Mouse (Mus musculus) lung, adult 2 months (tissue): ENCODE data around the gene Ntn4.

Experiments used
- CTCF ChIP-seq: fragments of 200-500 bp; IDR thresholded peaks from 2 replicates; pipeline ENCODE4 v1.5.1; 2011; ENCODE audit warnings: mild to moderate bottlenecking, low read length, control low read depth; ENCODE audit not compliant: insufficient read depth
- POLR2A ChIP-seq: fragments of 200-500 bp; IDR thresholded peaks from 2 replicates; pipeline ENCODE4 v1.6.1; 2011; ENCODE audit warnings: low read depth, mild to moderate bottlenecking, control low read depth, low read length, borderline replicate concordance; ENCODE audit errors: extremely low read depth

DNA sequence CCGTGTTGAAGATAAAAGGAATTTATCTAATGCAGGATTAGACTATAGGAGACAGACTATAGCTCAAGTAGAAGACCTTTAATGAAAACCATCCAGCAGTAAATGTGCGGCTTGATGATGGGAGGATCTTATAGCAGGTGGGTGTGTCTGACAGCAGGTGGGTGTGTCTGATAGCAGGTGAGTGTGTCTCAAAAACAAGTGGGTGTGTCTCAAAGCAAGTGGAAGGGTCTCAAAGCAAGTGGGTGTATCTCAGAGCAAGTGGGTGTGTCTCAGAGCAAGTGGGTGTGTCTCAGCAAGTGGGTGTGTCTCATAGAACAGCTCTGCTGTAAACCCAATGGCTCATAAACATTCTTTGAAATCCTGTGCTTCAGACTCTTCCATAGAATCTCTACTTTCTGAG is 25.7 kb downstream of the Ntn4 start:
- TF ChIP-seq CTCF (no peak), POLR2A (no peak)
